Mouse (Mus musculus) layer of hippocampus, adult 6 months (tissue): ENCODE measurements around the gene Dhx29. TPM values are rescaled to one million over a fixed set of nuclear protein-coding genes. Genes with fewer than 3 reads are reported as not detected.

Experiments used
- long read RNA-seq, 2 experiments: library from polyadenylated mRNA; unstranded; transcript quantifications; one replicate each; pipeline ENCODE4 v2.0.0; 2019 to 2020
- polyA plus RNA-seq: library from polyadenylated mRNA; unstranded; fragments of <200 nt; fragmentation: Nextera tagmentation; gene quantifications from 2 replicates; pipeline ENCODE4 v1.2.3, GENCODE M21; 2021

The Dhx29 gene
- 12.6 and 14.9 TPM in 2 replicates for polyA plus RNA-seq
- long read RNA-seq, experiment 1, full-length matches to known transcripts = 7 of 32 reads
- long read RNA-seq, experiment 1, partial matches to known transcripts = 25 of 32 reads
- long read RNA-seq, experiment 1, other reads (novel, unspliced or antisense) = 0 of 32 reads
- long read RNA-seq, experiment 2, full-length matches to known transcripts = 87 of 109 reads
- long read RNA-seq, experiment 2, partial matches to known transcripts = 14 of 109 reads
- long read RNA-seq, experiment 2, other reads (novel, unspliced or antisense) = 8 of 109 reads

GRCm38 (mm10) chr13:112927287-112928001, at the start of gene Dhx29, which contains the start of gene Mtrex:
Gene Dhx29, plus strand, starts transcription at chr13:112927454.
Gene Mtrex, minus strand, starts transcription at chr13:112927398.

GRCm38 (mm10) chr13:112987532-112987943, 60.3 kb downstream of the Dhx29 start, which contains the start of gene Ccno:
Gene Ccno, plus strand, starts transcription at chr13:112987802.

GRCm38 (mm10) chr13:112993531-112994152, 66.4 kb downstream of the Dhx29 start, which contains the start of gene Mcidas:
Gene Mcidas, plus strand, starts transcription at chr13:112993845.

Other genes with a start within 250 kb of the Dhx29 start
- gene Plpp1, start 126.7 kb upstream of the Dhx29 start, polyA plus RNA-seq = 58.1 and 59.7 TPM in 2 replicates
- 19.1 and 22.0 TPM in 2 replicates for gene Mtrex, start 56 bp upstream of the Dhx29 start, polyA plus RNA-seq
- gene Ccno, start 60.3 kb downstream of the Dhx29 start, polyA plus RNA-seq = 3.2 and 4.1 TPM in 2 replicates
- 0.26 and 0.33 TPM in 2 replicates for gene Mcidas, start 66.4 kb downstream of the Dhx29 start, polyA plus RNA-seq
- not detected in 2 replicates for gene Cdc20b, start 107.7 kb downstream of the Dhx29 start, polyA plus RNA-seq
- 9.5 and 30.1 TPM in 2 replicates for gene Gpx8, start 119.0 kb downstream of the Dhx29 start, polyA plus RNA-seq
- not detected in 2 replicates for gene Gzma, start 173.5 kb downstream of the Dhx29 start, polyA plus RNA-seq